Mouse (Mus musculus): ENCODE results near the gene Ddx49. TPM values are rescaled to one million over a fixed set of nuclear protein-coding genes. Genes with fewer than 3 reads are reported as not detected.

Gene Ddx49
- polyA plus RNA-seq, 1 experiment from 2014 or later, result 50.4 TPM

DNA sequence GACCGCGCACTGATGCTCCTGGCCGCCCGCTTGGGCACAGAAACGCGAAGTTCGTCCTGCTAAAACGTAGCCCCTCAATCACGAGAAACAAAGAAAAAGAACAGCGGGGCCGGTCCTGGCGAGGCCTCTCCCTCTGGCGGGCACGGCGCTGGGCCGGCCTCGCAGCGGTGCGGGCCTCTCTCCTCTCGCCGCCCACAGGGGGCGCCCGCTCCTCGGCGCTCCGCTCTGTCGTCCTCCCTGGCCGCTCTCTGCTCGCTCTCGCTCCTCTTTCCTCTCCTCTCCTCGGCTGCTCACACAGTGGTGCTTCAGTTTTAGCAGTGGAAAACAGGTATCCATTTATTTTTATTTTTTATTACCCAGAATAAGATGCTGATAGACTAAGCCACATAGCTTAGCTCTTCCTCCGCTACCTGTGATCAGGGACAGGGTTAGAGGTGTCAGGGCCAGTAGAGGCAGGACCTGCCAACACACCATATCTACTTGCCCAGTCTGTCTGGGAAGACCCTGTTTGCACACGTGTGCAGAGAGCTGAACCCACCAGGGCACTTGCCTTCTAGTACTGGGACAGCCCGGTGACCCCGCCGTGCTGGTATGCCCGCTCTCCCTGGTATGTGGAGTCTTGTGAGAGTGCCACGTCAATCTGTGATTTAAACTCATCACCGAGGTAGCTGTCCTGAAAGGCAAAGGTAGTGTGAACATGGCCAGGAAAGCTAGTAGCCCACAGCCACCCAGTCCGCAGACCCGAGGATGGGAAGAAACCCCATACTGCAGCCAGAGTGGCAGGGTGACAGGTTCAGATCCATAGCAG is 30.0 kb upstream of the Ddx49 start:
- peaks cover 72% of the 10 kb centered on the region for H3K36me3 ChIP-seq
- H3K4me2 ChIP-seq (replicated peaks), result peak overlapping the region; percentile 32; the same call in 1 of the 2 replicates
- ATAC-seq (ENCODE audit: low FRiP score, low read depth), result peak; percentile 64
- no peak overlapping the region for H3K4me3 ChIP-seq
- H3K9ac ChIP-seq, result 0 out of 2 replicates have a peak overlapping the region, but pooled peaks have one; percentile 33
- H3K27ac ChIP-seq, result no peak overlapping the region
- peaks cover 26% of the 10 kb centered on the region for H3K4me1 ChIP-seq
- no peaks in the 10 kb centered on the region for H3K9me3 ChIP-seq
- peaks cover 19% of the 10 kb centered on the region for H3K27me3 ChIP-seq (replicated peaks)
- 22% methylated on average over 41 of the region's 41 CpGs for WGBS

DNA sequence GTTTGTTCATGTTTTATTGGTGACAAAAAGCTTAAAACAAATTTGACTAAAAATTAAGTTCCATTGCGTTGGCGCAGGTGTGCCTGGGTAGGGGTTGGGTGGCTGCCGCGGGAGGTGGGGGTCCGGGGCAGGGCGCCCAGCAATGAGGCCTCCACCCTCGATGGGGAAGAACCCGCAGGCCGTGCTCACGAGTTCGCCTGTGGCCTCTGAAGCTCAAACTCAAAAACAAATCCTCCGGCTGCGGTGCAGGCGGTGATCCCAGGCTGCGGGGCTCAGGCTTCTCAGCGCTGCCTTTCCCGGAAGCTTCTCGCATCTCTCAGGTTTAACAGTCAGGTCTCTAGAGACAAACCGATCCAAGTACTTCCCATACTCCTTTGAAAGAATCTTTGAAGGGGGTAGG is 29.2 kb upstream of the Ddx49 start:
- H3K4me2 ChIP-seq (replicated peaks), result peak overlapping the region; percentile 53; the same call in 1 of the 2 replicates
- no peak overlapping the region for H3K27ac ChIP-seq
- no peak for ATAC-seq (ENCODE audit: low FRiP score, low read depth)
- H3K9me3 ChIP-seq, result no peaks in the 10 kb centered on the region
- peaks cover 67% of the 10 kb centered on the region for H3K36me3 ChIP-seq
- no peak overlapping the region for H3K4me3 ChIP-seq
- 67% methylated on average over 19 of the region's 19 CpGs for WGBS
- peaks cover 19% of the 10 kb centered on the region for H3K27me3 ChIP-seq (replicated peaks)
- H3K9ac ChIP-seq, result no peak overlapping the region
- H3K4me1 ChIP-seq, result peaks cover 26% of the 10 kb centered on the region

GRCm38 (mm10) chr8:70330741-70331364 is 28.6 kb upstream of the Ddx49 start:
- Histone ChIP-seq H3K4me2 (replicated peaks) (peak overlapping the region; percentile 53), H3K36me3 (peaks cover 60% of the 10 kb centered on the region), H3K9me3 (no peaks in the 10 kb centered on the region), H3K27me3 (replicated peaks) (peaks cover 19% of the 10 kb centered on the region), H3K4me3 (no peak overlapping the region), H3K27ac (0 out of 2 replicates have a peak overlapping the region, but pooled peaks have one; percentile 32), H3K4me1 (peaks cover 26% of the 10 kb centered on the region), H3K9ac (peak overlapping the region; percentile 44)
- WGBS, result 28% methylated on average over 53 of the region's 53 CpGs
- peak; percentile 83 for ATAC-seq (ENCODE audit: low FRiP score, low read depth)

- H3K27ac ChIP-seq, result 0 out of 2 replicates have a peak overlapping the region, but pooled peaks have one; percentile 32
- H3K9ac ChIP-seq, result peak overlapping the region; percentile 44
- peak; percentile 22 for ATAC-seq (ENCODE audit: low FRiP score, low read depth)
- H3K9me3 ChIP-seq, result no peaks in the 10 kb centered on the region
- peak overlapping the region; percentile 8; the same call in 1 of the 2 replicates for H3K4me3 ChIP-seq
- H3K36me3 ChIP-seq, result peaks cover 54% of the 10 kb centered on the region
- H3K27me3 ChIP-seq (replicated peaks), result peaks cover 19% of the 10 kb centered on the region
- peak overlapping the region; percentile 53 for H3K4me2 ChIP-seq (replicated peaks)
- H3K4me1 ChIP-seq, result peaks cover 26% of the 10 kb centered on the region
- 4% methylated on average over 45 of the region's 45 CpGs for WGBS
These were observed 27.8 kb upstream of the Ddx49 start for GRCm38 (mm10) chr8:70329835-70330740.

- 0 out of 2 replicates have a peak within 1 kb of the TSS, but pooled peaks have one; percentile 32 for H3K27ac ChIP-seq
- WGBS, result 25% methylated on average over 14 of the region's 14 CpGs
- peaks cover 50% of the 10 kb centered on the region for H3K36me3 ChIP-seq
These were observed 27.0 kb upstream of the Ddx49 start, which contains the start of gene Gdf1 for GRCm38 (mm10) chr8:70329124-70329834. Gene Gdf1, plus strand, starts transcription at chr8:70329817.

GRCm38 (mm10) chr8:70327512-70327911 is 25.2 kb upstream of the Ddx49 start:
- Histone ChIP-seq H3K4me1 (peaks cover 26% of the 10 kb centered on the region), H3K36me3 (peaks cover 45% of the 10 kb centered on the region), H3K4me2 (replicated peaks) (no peak overlapping the region), H3K9me3 (no peaks in the 10 kb centered on the region), H3K4me3 (no peak overlapping the region), H3K27ac (no peak overlapping the region), H3K9ac (no peak overlapping the region), H3K27me3 (replicated peaks) (peaks cover 19% of the 10 kb centered on the region)
- WGBS, result 95% methylated on average over 6 of the region's 6 CpGs
- ATAC-seq (ENCODE audit: low FRiP score, low read depth), result no peak

More at GRCm38 (mm10) chr8:70329124-70329834, 27.0 kb upstream of the Ddx49 start, which contains the start of gene Gdf1:
- Histone ChIP-seq H3K9me3 (no peaks in the 10 kb centered on the region), H3K4me2 (replicated peaks) (peak within 1 kb of the TSS; percentile 53), H3K4me3 (peak within 1 kb of the TSS; percentile 8; the same call in 1 of the 2 replicates), H3K27me3 (replicated peaks) (peaks cover 19% of the 10 kb centered on the region), H3K9ac (peak within 1 kb of the TSS; percentile 44), H3K4me1 (peaks cover 26% of the 10 kb centered on the region)
- ATAC-seq (ENCODE audit: low FRiP score, low read depth), result no peak

DNA sequence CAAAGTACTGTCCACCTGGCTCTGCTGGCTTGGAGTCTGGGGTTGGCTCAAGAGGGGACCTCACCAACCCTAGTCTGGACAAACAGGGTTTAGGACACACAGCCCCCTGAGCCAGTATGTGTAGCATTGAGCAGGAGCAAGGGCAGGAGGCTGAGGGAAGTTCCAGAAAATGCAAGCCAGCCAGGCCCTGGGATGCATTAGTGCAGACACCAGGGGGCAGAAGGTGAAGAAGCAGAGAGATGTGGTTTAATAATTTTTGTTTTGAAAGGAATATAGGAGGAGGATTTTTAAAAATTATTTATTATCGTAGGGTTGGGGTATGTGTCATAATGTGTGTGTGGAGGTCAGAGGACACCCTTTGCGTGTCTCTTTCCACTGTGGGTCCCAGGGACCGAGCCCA is 21.4 kb upstream of the Ddx49 start:
- Histone ChIP-seq H3K4me2 (replicated peaks) (no peak overlapping the region), H3K9ac (no peak overlapping the region), H3K27ac (no peak overlapping the region), H3K4me3 (no peak overlapping the region), H3K9me3 (no peaks in the 10 kb centered on the region), H3K4me1 (no peaks in the 10 kb centered on the region), H3K36me3 (peaks cover 35% of the 10 kb centered on the region; the same call in 1 of the 2 replicates), H3K27me3 (replicated peaks) (no peaks in the 10 kb centered on the region)
- 95% methylated on average over 3 of the region's 3 CpGs for WGBS
- ATAC-seq (ENCODE audit: low FRiP score, low read depth), result no peak

DNA sequence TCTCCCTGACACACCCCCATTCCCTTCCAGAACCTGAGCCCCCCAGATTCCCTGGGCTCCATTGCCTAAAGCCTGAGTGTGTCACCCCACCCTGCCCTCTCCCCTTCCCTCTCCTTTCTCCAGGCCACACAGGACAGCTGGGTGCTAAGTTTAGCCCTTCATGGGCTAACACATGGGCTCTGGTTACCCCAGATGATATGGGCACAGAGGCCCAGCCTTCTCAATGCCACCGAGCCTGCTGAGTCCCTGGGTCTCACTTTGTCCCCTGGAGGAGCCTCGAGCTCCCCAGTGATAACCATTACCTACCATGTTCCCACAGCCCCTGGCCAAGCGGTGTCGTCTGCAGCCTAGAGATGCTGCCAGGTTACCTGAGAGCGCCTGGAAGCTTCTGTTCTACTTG is 15.6 kb upstream of the Ddx49 start:
- no peaks in the 10 kb centered on the region for H3K27me3 ChIP-seq (replicated peaks)
- H3K4me1 ChIP-seq, result peaks cover 33% of the 10 kb centered on the region
- H3K36me3 ChIP-seq, result peaks cover 17% of the 10 kb centered on the region
- H3K27ac ChIP-seq, result no peak overlapping the region
- no peak overlapping the region for H3K4me3 ChIP-seq
- H3K9ac ChIP-seq, result no peak overlapping the region
- WGBS, result 81% methylated on average over 5 of the region's 5 CpGs
- ATAC-seq (ENCODE audit: low FRiP score, low read depth), result no peak
- no peaks in the 10 kb centered on the region for H3K9me3 ChIP-seq
- peak overlapping the region; percentile 68 for H3K4me2 ChIP-seq (replicated peaks)

GRCm38 (mm10) chr8:70316511-70317504 is 14.5 kb upstream of the Ddx49 start:
- Histone ChIP-seq H3K4me1 (peaks cover 33% of the 10 kb centered on the region), H3K9me3 (no peaks in the 10 kb centered on the region), H3K9ac (peak overlapping the region; percentile 72), H3K27ac (peak overlapping the region; percentile 74), H3K4me3 (peak overlapping the region; percentile 45), H3K36me3 (peaks cover 26% of the 10 kb centered on the region), H3K27me3 (replicated peaks) (no peaks in the 10 kb centered on the region), H3K4me2 (replicated peaks) (peak overlapping the region; percentile 68)
- ATAC-seq (ENCODE audit: low FRiP score, low read depth), result peak; percentile 87
- WGBS, result 10% methylated on average over 15 of the region's 15 CpGs
